Mouse (Mus musculus) testis, adult 2 months (tissue): ENCODE measurements around the gene Nfatc2.

ENCODE experiments used
- CTCF ChIP-seq: fragments of 200-500 bp; IDR thresholded peaks from 2 replicates; pipeline ENCODE4 v1.5.1; 2012; ENCODE audit warnings: low read depth, mild to moderate bottlenecking, inconsistent platforms, low read length, moderate library complexity; ENCODE audit not compliant: control insufficient read depth, insufficient read depth, insufficient replicate concordance
- POLR2A ChIP-seq: fragments of 200-500 bp; IDR thresholded peaks from 2 replicates; pipeline ENCODE4 v1.6.1; 2012; ENCODE audit warnings: low read depth, mild to moderate bottlenecking, inconsistent platforms, low read length, moderate library complexity; ENCODE audit not compliant: control insufficient read depth

DNA sequence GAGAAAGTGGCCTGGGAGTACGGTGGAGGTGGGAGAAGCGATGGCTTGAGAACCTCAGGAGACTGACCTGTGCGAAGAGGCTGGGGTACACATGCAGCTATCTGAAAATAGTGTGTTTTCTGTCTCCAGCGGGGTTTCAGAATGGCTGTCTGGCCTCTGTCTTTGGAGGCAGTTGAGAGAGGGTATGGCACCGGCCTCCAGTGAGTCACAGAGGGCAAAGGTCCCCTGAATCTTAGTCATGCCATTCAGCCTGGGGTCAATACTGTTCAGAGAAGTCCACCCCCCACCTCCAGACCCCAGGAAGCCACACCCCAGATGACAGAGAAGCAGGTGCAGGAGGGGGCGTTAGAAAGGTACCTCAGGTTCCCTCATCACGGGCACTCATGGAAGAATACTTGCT, 83.7 kb downstream of the Nfatc2 start:
- TF ChIP-seq CTCF (no peak), POLR2A (no peak)
